Comparison of ENCODE assay signal across 8 mouse cellular contexts in the genomic region with DNA sequence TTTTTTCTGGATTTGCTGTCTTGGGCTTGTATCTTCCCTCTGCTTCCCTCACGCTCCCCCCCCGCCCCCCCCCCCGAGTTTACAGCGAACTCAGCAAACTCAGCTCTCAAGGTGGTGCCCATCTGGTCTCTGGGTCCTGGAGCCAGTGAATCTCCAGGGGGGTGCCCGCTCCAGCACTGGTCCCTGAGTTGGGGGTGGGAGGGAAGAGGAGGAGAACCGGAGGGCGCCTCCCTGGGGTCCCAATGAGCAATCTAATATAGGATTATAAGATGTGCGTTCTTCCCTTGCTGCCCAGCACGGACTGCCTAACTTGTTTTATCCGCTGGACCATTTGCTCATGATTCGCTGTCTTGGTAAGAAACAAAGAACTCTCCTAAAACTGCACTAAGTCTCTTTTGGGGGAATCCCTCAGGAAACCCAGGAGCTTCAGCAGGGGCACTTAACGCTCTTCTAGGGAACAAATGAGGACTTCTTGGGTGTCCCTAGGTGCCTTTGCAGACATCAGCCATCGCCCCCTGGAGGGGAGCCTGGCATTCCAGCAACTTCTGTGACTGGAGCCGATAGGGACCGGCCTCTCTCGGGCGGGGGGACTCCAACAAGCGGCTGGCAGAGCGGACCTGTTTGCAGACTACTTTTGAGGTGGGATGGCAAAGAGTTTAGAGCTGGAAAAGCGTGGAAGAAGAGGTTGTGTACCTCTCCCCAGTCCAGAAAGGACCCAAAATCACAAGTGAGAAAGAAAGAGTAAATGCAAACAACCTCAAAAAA. TPM values are rescaled to one million over a fixed set of nuclear protein-coding genes. Genes with fewer than 3 reads are reported as not detected.
A peak's percentile ranks its signal among the peaks of the same experiment; 100 is the strongest.
DNase-seq lines count a peak whose midpoint lies in the region; ATAC-seq lines count a peak whose summit lies in the region.

No protein-coding gene starts in this region.

- peak; percentile 24 for DNase-seq in CD4-positive, CD25-positive, alpha-beta regulatory T cell, adult 2 months (ENCODE audit: low read depth, low spot score)
- DNase-seq in adrenal gland, postnatal 14 days: peak; percentile 60
- peak; percentile 17 for DNase-seq in heart, postnatal 25 days (ENCODE audit: low spot score)
- peak; percentile 41 for DNase-seq in layer of hippocampus, adult 9-11 months
- DNase-seq in lung, postnatal 10 days: peak; percentile 60
- peak; percentile 46 for DNase-seq in retina, embryonic 14.5 days (ENCODE audit: low spot score)
- no peak for DNase-seq in spleen, postnatal 14 days (ENCODE audit: low spot score in 2 of 2)

- intact Hi-C loops in heart, postnatal 25 days (cut with DNase I): no loop called here

- peaks cover 70% of the 10 kb centered on the region for H3K27me3 ChIP-seq in embryonic facial prominence, embryonic 13.5 days

- no peaks in the 10 kb centered on the region for H3K36me3 ChIP-seq in embryonic facial prominence, embryonic 13.5 days

- H3K27ac ChIP-seq in embryonic facial prominence, embryonic 13.5 days: no peak overlapping the region

- no peaks in the 10 kb centered on the region for H3K9me3 ChIP-seq in embryonic facial prominence, embryonic 13.5 days

- peak overlapping the region; percentile 76 for H3K4me2 ChIP-seq in embryonic facial prominence, embryonic 13.5 days

- no peak overlapping the region for H3K9ac ChIP-seq in embryonic facial prominence, embryonic 13.5 days

- H3K4me3 ChIP-seq in embryonic facial prominence, embryonic 13.5 days: peak overlapping the region; percentile 46

- no peaks in the 10 kb centered on the region for H3K4me1 ChIP-seq in embryonic facial prominence, embryonic 13.5 days

- no peak for ATAC-seq in embryonic facial prominence, embryonic 13.5 days (ENCODE audit: insufficient number of reproducible peaks, insufficient read depth, low FRiP score, low TSS enrichment, low read depth)

- WGBS in embryonic facial prominence, embryonic 13.5 days: 26% methylated on average over 19 of the region's 20 CpGs

RNA-seq across cellular contexts. Expression of gene Lonrf3, which starts 0.5 kb away (rescaled TPM):
- 5.5 and 6.7 TPM in 2 replicates for total RNA-seq in adrenal gland, postnatal 14 days (2021)
- 0.45 and 0.63 TPM in 2 replicates for polyA plus RNA-seq in embryonic facial prominence, embryonic 13.5 days (2015; fragmentation: Nextera tagmentation; extraction: Ambion mirVana)
- total RNA-seq in heart, postnatal 25 days (2021): 1 to 10 TPM in 1 of 2 experiments, under 1 TPM in 1; 0.70 to 1.5 TPM

Comparison
In these comparisons a context has a peak if more than half of its experiments do, and no peak if none do; other contexts are left out.
1. DNase-seq: peak in CD4-positive, CD25-positive, alpha-beta regulatory T cell, adult 2 months (single experiment), adrenal gland, postnatal 14 days (single experiment), heart, postnatal 25 days (single experiment), layer of hippocampus, adult 9-11 months (single experiment), lung, postnatal 10 days (single experiment) and retina, embryonic 14.5 days (single experiment); none in spleen, postnatal 14 days (0 of 2).